Mouse (Mus musculus): ENCODE data around the gene Snx7.

Gene Snx7

GRCm38 (mm10) chr3:117868637-117869323, at the start of gene Snx7:
TSS of gene Snx7 (minus strand) at chr3:117868936.
- DNase-seq (ENCODE audit: low spot score) = peak; percentile 86

DNA sequence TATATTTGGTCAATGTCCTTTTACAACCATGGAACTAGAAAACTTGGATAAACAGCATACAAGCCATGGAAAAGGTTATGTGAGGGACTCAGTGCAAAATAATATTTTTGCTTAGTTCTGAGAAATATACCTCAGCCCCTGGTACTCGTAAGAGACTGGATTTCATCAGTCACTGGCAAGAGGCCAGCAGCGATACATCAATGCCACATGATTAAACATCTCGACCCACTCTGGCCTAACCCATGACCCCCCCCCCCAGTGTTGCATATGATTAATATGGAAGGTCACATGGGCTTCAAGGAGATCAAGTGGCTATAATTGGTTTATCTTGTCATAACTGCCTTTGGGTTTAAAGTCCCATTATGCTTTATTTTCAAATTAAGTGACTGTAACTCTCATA, 46.7 kb upstream of the Snx7 start:
- DNase-seq (ENCODE audit: low spot score) = no peak

GRCm38 (mm10) chr3:117893736-117894135, 25.0 kb upstream of the Snx7 start:
- no peak for DNase-seq (ENCODE audit: low spot score)

DNA sequence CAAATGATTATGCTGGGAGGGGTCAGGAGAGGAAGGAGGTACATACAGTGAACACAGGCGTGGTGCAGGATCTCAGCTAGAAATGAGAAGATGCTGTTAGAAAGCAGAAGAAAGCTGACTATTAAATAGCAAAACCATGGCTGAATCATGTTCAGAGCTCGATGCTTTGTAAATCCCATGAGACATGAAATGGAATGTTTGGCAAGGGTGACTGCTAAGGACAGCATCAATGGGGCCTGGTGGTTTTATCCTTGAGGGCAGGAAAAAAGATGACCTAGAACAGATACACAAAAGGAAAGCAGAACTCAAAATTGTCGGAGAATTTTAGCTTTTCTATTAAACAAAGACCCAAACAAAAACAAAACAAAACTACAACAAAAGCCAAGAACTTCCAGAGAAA, 6.7 kb upstream of the Snx7 start:
- no peak for DNase-seq (ENCODE audit: low spot score)

DNA sequence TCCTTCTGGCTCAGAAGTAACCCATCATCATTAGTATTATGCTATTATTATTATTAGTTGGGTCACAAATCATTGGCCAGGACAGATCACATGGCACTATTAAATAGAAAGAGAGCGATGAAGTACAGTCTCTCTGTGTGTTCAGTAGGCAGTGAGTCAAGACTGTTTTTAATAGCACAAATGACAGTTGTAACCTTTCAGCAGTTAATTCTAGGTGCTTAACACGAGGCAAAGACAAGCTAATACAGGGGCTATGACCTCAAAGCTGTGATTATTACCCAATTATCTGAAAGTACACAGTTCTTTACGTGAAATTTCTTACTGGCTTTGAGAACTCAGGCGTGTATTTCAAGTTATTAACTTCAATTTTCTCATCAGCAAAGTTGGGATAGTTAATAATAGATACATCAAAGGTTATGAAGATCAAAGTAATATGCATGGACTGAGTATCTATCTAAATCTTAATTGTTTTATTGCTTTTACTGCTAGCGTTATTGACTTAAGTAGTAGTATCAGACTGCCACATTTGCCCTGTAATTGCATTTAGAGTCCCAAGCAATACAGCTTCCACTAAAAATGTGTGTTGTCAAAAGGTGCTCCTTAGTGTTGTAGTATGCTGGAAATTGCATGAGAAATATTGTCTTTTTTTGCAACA, 4.6 kb upstream of the Snx7 start:
- DNase-seq (ENCODE audit: low spot score) = no peak

DNA sequence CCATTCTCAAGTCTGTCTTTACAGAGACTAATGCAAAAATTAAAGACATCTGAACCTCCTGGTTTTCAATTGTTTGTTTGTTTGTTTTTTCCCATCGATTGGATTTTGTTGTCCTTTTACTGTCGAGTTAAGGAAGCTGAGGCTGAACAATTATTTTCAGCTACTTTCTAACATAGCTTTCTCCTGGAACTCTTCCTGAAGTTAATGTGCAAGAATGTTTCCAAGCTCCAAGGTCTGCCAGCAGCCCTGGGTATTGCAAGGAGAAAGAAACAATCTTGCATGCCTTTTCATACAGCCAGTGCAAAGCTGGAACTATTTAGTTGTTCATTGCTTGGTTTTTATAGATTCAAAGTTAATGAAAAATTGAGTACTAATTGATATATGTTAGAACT, 584 bp upstream of the Snx7 start:
- no peak for DNase-seq (ENCODE audit: low spot score)

DNA sequence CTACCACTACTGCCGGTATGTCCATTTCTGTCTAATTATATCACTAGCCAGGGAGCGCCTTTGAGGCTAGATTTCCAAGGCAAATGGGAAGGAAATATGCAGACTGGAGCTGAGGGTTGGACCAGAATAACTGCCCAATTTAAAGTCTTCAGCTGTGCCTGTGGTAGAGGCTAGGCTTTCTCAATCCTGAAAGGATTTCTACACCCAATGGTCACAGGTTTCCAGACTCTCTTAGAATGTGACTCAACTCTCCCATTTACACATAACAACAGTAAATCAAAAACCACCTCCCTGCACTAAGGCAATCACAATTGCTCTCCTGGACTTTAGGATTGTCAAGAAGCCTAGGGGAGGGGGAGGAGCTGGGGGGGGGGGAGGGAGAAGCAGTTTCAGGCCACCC, 645 bp downstream of the Snx7 start:
- no peak for DNase-seq (ENCODE audit: low spot score)

- no peak for DNase-seq (ENCODE audit: low spot score)
Observed at GRCm38 (mm10) chr3:117866696-117867407, 1.9 kb downstream of the Snx7 start.

- no peak for DNase-seq (ENCODE audit: low spot score)
Observed at GRCm38 (mm10) chr3:117865621-117866020, 3.1 kb downstream of the Snx7 start.

GRCm38 (mm10) chr3:117862951-117863350, 5.8 kb downstream of the Snx7 start:
- no peak for DNase-seq (ENCODE audit: low spot score)

- DNase-seq (ENCODE audit: low spot score) = peak; percentile 19
Observed at GRCm38 (mm10) chr3:117861977-117862434, 6.7 kb downstream of the Snx7 start.

GRCm38 (mm10) chr3:117858996-117859395, 9.7 kb downstream of the Snx7 start:
- DNase-seq (ENCODE audit: low spot score) = no peak

GRCm38 (mm10) chr3:117853729-117854128, 15.0 kb downstream of the Snx7 start:
- DNase-seq (ENCODE audit: low spot score) = no peak

GRCm38 (mm10) chr3:117852054-117852361, 16.7 kb downstream of the Snx7 start:
- no peak for DNase-seq (ENCODE audit: low spot score)

DNA sequence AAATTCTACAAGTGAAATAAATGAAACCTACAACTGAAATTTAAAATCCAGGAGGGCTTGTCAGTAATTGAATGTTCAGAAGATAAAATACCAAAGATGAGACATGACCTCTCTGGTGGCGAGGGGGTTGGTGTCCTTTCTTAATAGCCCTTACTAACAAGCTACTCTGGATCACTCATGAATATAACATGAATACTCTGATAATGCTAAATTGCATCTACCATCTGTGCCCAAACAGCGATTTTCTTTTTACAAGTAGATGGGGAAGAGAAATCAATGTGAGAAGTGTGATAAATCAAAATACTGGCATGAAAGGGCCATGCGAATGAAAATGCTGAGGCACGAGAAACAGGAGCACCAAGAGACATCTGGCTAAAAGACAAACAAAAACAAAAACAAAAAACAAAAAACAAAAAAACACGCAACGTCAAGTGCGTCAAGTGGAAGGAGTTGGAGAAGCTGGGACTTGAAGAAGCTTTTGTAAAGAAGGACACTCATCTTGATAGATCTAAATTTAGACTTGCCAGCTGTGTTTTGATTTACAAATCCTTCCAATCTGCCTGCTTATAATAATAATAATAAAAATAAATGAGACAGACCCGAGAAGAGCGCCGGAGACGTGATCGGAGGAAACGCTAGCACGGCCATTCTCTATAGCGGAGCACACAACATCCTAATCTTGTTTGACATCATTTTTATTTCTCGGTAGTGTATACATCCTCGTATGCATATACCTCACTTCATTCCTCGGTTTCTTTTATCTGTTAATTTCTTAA, 17.3 kb downstream of the Snx7 start:
- no peak for DNase-seq (ENCODE audit: low spot score)

DNA sequence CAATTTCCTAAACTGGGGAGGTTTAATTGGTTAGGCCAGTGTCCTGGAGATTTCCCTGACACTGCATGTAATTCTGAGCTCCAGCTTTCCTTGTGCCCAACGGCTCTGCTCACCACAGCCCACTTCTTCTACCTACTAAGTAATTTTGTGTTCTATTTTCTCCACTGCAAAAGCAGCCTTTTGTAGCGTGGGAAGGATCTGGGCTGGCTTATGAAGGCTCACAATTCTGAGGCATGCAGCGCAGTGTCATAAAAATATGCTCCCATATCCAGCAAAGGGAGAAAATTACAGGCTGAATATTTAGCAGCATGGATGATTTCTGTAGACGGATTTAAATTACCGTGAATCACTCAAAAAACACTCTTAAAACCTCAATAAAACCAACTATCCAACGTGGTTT, 19.9 kb downstream of the Snx7 start:
- no peak for DNase-seq (ENCODE audit: low spot score)

GRCm38 (mm10) chr3:117842658-117843057, 26.1 kb downstream of the Snx7 start:
- no peak for DNase-seq (ENCODE audit: low spot score)

- no peak for DNase-seq (ENCODE audit: low spot score)
Observed at GRCm38 (mm10) chr3:117839867-117840545, 28.7 kb downstream of the Snx7 start.

DNA sequence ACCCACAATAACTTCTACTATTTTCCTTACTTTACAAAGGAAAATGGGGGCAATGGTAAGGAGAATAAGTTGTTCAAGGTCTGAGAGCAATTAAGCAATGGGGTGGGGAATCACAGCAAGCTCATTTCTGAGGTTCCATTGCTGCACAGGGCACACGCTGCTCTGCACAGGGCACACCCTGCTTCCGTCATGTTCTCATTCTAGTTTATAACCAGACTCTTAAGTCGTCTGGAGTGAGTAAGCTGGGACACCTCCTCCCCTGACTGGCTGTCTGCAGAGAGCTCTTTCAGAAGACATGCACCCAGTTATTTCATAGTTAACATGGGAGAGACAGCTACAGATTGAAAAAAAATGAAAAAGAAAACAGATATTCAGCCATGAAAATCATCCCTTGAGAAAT, 30.7 kb downstream of the Snx7 start:
- no peak for DNase-seq (ENCODE audit: low spot score)

DNA sequence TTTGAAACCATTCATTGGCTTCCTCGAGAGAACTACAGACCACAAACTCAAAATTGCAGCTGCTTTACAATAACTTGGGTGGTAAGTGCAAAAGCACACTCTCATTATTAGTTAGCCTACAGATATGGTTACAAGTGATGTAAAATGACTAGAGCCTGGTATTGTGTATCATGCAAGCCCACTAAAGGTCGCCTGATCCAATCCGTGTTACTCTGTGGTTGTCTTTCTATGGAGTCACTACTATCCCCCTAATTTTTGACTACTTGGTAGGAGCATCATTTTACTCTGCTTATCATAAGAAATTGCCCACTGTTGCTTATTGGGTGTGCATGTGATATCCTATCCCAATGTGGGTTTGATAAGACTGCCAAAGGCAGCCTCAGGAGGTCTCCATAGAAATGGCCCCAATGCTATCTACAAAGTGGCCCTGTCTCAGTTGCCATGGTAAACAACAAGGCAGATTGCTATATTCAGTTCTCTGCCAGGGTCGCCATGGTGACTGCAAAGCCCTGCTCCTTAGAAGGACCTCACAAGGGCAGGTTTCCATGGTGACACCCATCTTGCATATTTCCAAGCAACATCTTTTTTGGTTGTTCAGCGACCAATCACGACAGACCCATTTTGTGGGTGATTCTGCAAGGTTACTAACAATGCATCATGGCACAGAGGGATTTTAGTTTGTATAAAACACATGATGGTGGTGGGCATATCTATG, 42.1 kb downstream of the Snx7 start:
- DNase-seq (ENCODE audit: low spot score) = no peak

- no peak for DNase-seq (ENCODE audit: low spot score)
Observed at GRCm38 (mm10) chr3:117823218-117823617, 45.5 kb downstream of the Snx7 start.
